Mouse (Mus musculus) hindbrain, postnatal 0 days (tissue): ENCODE data around the gene Smarcc2. TPM values are rescaled to one million over a fixed set of nuclear protein-coding genes. Genes with fewer than 3 reads are reported as not detected.

Experiments used
- ATAC-seq: fragments of 200-750 bp; cut with Nextera tagmentation; 2 replicates; pipeline ENCODE4 v1.8.0; 2017; ENCODE audit warnings: mild to moderate bottlenecking, moderate TSS enrichment, moderate library complexity
- DNase-seq: peaks from one replicate; pipeline ENCODE4 v3.0.0-alpha.2; 2015; ENCODE audit warnings: low spot score
- H3K27ac ChIP-seq: fragments of 300-500 bp; sonication (generic); 2 replicates; pipeline ENCODE4 v1.5.1; 2014; ENCODE audit warnings: mild to moderate bottlenecking
- H3K27me3 ChIP-seq: fragments of 300-500 bp; sonication (generic); 2 replicates; pipeline ENCODE4 v1.6.1; 2014; ENCODE audit warnings: low read length, mixed read lengths; ENCODE audit not compliant: insufficient read depth
- H3K36me3 ChIP-seq: fragments of 300-500 bp; sonication (generic); 2 replicates; pipeline ENCODE4 v1.6.1; 2014; ENCODE audit warnings: low read length, mixed read lengths; ENCODE audit not compliant: insufficient read depth
- H3K4me1 ChIP-seq: fragments of 300-500 bp; sonication (generic); 2 replicates; pipeline ENCODE4 v1.6.1; 2014; ENCODE audit warnings: antibody characterized with exemption, low read length, mixed read lengths; ENCODE audit not compliant: insufficient read depth
- H3K4me2 ChIP-seq: fragments of 300-500 bp; sonication (generic); 2 replicates; pipeline ENCODE4 v1.6.1; 2014; ENCODE audit warnings: low read depth, mild to moderate bottlenecking, low read length, moderate library complexity, mixed read lengths
- H3K4me3 ChIP-seq: fragments of 300-500 bp; sonication (generic); 2 replicates; pipeline ENCODE4 v1.5.1; 2014; ENCODE audit warnings: low read length
- H3K9ac ChIP-seq: fragments of 300-500 bp; sonication (generic); replicated peaks from 2 replicates; pipeline ENCODE4 v1.6.1; 2014; ENCODE audit warnings: mild to moderate bottlenecking, low read length, moderate library complexity, mixed read lengths
- H3K9me3 ChIP-seq: fragments of 300-500 bp; sonication (generic); 2 replicates; pipeline ENCODE4 v1.6.1; 2016; ENCODE audit warnings: low read length, mixed read lengths
- CTCF ChIP-seq: IDR thresholded peaks from 2 replicates; pipeline ENCODE4 v1.5.1; 2016; ENCODE audit warnings: antibody characterized with exemption, control low read depth, low read depth
- WGBS: fragments of 180-500 bp; shearing (Covaris S2); extraction: QIAGEN DNeasy Blood & Tissue Kit; methylation state at CpG from one replicate; pipeline ENCODE4 v1.1.7; 2014; 5-methylcytosine and 5-hydroxymethylcytosine counted together
- polyA plus RNA-seq: library from polyadenylated mRNA; unstranded; fragments of >200 nt; fragmentation: Nextera tagmentation; extraction: Ambion mirVana; gene quantifications from 2 replicates; pipeline ENCODE4 v1.2.1, GENCODE M21; 2015
- total RNA-seq: library from RNA; depleted of rRNA; stranded (reverse); fragments of >200 nt; gene quantifications from 2 replicates; pipeline ENCODE4 v1.2.3, GENCODE M21; 2014

Gene Smarcc2
- total and polyA plus RNA-seq, 2 experiments from 2014 or later: 112 to 174 TPM

DNA sequence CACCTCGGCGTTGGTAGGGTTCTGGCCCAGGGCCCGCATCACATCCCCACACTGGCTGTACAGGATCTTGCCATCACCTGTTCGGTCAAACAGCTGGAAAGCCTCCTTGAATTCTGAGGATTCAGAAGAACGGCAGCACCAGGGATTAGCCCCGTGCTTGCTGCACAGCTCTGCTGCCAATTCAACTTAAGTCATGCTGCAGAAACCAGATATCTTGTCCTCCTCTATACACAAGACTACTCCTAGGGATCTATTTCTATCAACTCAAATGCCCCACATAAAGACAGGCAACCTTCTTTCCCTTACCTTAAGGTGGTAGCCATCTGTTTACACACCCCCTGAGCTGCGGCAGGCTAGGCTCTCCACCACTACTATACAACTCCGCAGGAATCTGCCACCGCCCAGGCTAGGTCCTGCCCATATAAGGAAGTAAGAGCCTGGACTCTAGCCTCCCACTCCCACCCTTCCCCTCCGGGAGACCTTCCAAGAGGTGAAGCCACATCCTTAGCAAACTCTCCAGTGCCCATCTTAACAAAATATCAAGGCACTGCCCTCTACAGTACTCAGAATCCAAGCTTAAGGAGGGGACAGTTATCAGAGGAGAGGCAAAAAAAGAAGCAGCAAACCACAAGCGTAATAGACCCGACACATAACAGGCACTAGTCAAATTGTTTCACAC is 33.7 kb downstream of the Smarcc2 start:
- H3K4me2 ChIP-seq: peak overlapping the region; percentile 71
- peaks cover 27% of the 10 kb centered on the region for H3K36me3 ChIP-seq
- 23% methylated on average over 12 of the region's 12 CpGs for WGBS
- H3K4me1 ChIP-seq: peaks cover 14% of the 10 kb centered on the region
- peak overlapping the region; percentile 59 for H3K4me3 ChIP-seq
- peak overlapping the region; percentile 75 for H3K9ac ChIP-seq
- no peak for TF ChIP-seq CTCF
- ATAC-seq: peak; percentile 22
- no peaks in the 10 kb centered on the region for H3K9me3 ChIP-seq
- peak; percentile 67 for DNase-seq
- H3K27me3 ChIP-seq: no peaks in the 10 kb centered on the region
- H3K27ac ChIP-seq: peak overlapping the region; percentile 91

DNA sequence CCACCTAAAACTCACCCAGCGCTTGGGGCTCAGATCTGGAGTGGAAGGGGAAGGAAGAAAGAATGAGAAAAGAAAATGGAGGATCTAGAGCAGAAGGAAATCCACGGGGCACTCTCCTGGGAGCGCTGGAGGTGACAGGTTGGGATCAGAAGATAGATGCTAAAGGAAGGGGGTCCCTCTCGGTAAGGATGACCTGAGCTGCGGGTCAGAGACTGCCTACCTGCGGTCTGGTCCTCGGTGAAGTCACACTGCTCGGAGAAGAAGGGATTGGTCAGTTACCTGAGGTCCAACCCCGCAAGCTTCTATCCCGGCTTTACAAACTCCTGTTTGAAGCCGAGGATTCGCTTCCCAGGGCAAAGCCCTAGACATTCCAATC is 34.3 kb downstream of the Smarcc2 start:
- peaks cover 18% of the 10 kb centered on the region for H3K4me1 ChIP-seq

DNA sequence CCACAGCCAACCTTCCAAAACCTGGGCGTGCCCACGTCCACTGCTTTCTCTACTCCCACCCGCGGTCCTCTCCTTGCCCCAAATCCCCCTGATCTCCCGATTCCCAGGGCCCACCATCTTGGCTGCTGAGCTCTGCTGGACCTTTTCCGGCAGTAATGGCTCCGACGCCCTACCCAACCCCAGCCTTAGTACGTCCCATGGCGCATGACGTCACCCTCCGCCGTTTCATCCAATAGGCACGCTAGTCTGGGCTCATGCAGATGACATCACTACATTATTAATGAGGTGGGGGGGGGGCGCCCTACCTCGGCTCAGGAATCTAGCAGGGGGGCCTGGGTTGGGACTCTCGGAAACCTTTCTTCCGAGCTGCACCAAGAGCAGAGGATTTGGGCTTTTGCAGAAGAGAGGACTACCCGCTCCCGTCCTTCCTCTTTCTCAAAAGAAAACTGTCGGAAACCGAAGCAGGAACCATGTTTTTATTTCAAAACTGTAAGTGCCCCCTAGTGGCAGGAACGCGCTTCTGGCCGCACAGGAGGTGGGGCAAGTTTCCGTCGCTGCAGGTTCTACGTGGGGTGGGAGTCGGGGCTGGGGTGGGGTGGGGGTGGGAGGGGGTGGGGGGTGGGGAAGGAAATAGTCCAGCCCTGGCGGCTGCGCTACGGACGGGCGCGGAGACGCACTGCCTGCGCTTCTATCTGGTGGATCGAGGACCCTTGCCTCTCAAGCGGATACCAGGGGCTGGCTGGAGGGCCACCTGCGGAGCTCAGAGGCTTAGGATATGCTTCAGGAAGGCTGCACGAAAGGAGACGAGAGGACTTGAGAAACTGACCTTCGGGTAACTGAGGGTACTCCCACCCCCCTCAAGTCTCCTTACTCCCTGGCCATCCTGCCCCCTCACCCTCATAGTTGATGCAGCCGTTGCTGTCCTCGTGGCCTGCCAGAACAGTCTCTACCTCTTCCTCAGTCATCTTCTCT is 34.9 kb downstream of the Smarcc2 start, which contains the start of gene Myl6:
Gene Myl6, minus strand, starts transcription at position 451 of the 972 bp plus-strand sequence.
- peak; percentile 79 for TF ChIP-seq CTCF
- peak; percentile 94 for ATAC-seq
- peaks cover 14% of the 10 kb centered on the region; the same call in 1 of the 2 replicates for H3K36me3 ChIP-seq
- under 1% methylated on average over 45 of the region's 45 CpGs for WGBS
- H3K4me3 ChIP-seq: peak within 1 kb of the TSS; percentile 59
- peaks cover 20% of the 10 kb centered on the region for H3K4me1 ChIP-seq
- H3K27me3 ChIP-seq: no peaks in the 10 kb centered on the region
- peak within 1 kb of the TSS; percentile 75 for H3K9ac ChIP-seq
- no peaks in the 10 kb centered on the region for H3K9me3 ChIP-seq
- peak; percentile 99 for DNase-seq
- H3K4me2 ChIP-seq: peak within 1 kb of the TSS; percentile 71
- H3K27ac ChIP-seq: peak within 1 kb of the TSS; percentile 91

More for the DNA sequence above, 34.3 kb downstream of the Smarcc2 start:
- Histone ChIP-seq H3K9ac (peak overlapping the region; percentile 75), H3K9me3 (no peaks in the 10 kb centered on the region), H3K27ac (peak overlapping the region; percentile 91), H3K4me3 (peak overlapping the region; percentile 59), H3K4me2 (peak overlapping the region; percentile 71), H3K36me3 (peaks cover 21% of the 10 kb centered on the region; the same call in 1 of the 2 replicates), H3K27me3 (no peaks in the 10 kb centered on the region)
- DNase-seq (peak; percentile 56), ATAC-seq (peak; percentile 43)
- TF ChIP-seq CTCF: no peak
- under 1% methylated on average over 12 of the region's 12 CpGs for WGBS

DNA sequence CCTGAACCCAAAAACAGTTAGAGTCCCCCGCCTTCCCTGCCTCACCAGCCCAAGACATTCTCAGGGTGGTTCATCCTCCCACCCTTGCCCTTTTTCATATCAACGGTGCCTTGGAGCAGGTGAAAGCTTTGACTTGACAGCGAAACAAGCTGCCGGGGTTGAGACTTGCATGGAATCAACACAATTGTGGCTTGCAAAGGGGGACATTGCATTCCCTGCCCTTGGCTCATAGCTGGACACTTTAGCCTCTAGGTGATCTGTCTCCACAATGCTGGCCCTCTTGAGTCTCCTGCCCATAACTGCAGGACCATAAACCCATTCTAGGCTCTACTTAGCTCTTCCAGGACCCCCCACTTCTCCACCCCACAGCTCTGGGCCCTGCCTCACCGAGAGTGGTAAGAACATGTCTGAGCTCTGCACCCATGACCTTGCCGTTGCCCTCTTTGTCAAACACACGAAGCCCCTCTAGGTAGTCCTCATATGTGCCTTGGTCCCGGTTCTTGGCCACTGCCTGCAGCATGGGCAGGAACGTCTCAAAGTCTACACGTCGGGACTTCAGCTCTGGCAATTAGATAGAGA is 35.7 kb downstream of the Smarcc2 start:
- peaks cover 20% of the 10 kb centered on the region for H3K4me1 ChIP-seq
- DNase-seq: no peak

DNA sequence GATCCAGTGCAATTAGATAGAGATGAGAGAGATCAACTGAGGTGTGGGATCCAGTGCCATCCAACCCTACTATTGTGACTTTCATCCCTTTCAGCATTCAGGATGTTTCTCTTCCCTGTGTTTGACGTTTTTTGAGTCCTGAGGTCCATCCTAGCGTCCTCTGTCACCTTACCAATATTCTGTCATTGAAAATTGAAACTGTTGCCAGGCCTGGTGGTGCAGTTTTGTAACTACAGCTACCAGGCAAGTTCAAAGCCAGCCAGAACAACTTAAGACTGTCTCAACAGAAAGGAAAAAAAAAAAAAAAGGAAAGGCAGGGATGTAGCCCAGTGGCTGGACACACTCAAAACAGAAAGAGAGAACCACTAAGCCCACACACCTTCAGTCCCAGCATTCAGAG is 36.2 kb downstream of the Smarcc2 start:
- H3K4me3 ChIP-seq: peak overlapping the region; percentile 59; the same call in 1 of the 2 replicates
- H3K27me3 ChIP-seq: no peaks in the 10 kb centered on the region
- H3K4me1 ChIP-seq: peaks cover 20% of the 10 kb centered on the region
- DNase-seq (no peak), ATAC-seq (no peak)
- no peaks in the 10 kb centered on the region for H3K9me3 ChIP-seq
- peak overlapping the region; percentile 71 for H3K4me2 ChIP-seq
- H3K36me3 ChIP-seq: peaks cover 3% of the 10 kb centered on the region; the same call in 1 of the 2 replicates
- H3K9ac ChIP-seq: 0 out of 2 replicates have a peak overlapping the region, but pooled peaks have one; percentile 75
- peak; percentile 36; the same call in 1 of the 2 replicates for TF ChIP-seq CTCF
- H3K27ac ChIP-seq: peak overlapping the region; percentile 91; the same call in 1 of the 2 replicates
- 70% methylated on average over 2 of the region's 2 CpGs for WGBS

More for the DNA sequence above, 35.7 kb downstream of the Smarcc2 start:
- no peak for ATAC-seq
- Histone ChIP-seq H3K9me3 (no peaks in the 10 kb centered on the region), H3K36me3 (peaks cover 9% of the 10 kb centered on the region; the same call in 1 of the 2 replicates), H3K4me2 (peak overlapping the region; percentile 71), H3K9ac (peak overlapping the region; percentile 75), H3K27me3 (no peaks in the 10 kb centered on the region), H3K27ac (peak overlapping the region; percentile 91), H3K4me3 (peak overlapping the region; percentile 59)
- WGBS: 52% methylated on average over 11 of the region's 11 CpGs
- no peak for TF ChIP-seq CTCF

DNA sequence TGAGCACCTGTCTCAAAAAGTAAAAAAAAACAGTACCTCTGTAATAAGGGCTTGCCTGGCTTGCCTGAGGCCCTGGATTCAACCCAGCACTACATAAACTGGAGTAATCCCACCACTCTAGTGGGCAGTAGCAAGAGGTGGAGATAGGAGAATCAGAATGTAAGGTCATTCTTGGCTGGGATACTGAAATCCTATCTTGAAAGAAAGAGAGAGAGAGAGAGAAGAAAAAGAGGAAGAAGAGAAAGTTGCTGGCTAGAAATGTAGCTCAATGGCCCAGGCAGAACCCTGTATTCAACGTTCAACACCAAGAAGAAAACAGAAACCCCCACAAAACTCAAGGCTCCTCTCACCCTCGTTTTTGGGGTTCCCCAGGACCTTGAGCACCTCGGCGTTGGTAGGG is 36.9 kb downstream of the Smarcc2 start:
- peaks cover 20% of the 10 kb centered on the region for H3K4me1 ChIP-seq
- TF ChIP-seq CTCF: no peak
- 73% methylated on average over 4 of the region's 4 CpGs for WGBS
- no peak for ATAC-seq
- H3K27me3 ChIP-seq: no peaks in the 10 kb centered on the region
- no peak overlapping the region for H3K4me2 ChIP-seq
- no peak overlapping the region for H3K4me3 ChIP-seq
- no peaks in the 10 kb centered on the region for H3K9me3 ChIP-seq
- H3K9ac ChIP-seq: no peak overlapping the region
- H3K27ac ChIP-seq: no peak overlapping the region
- H3K36me3 ChIP-seq: no peaks in the 10 kb centered on the region; the same call in 1 of the 2 replicates
- no peak for DNase-seq
